Mouse (Mus musculus) intestine, embryonic 15.5 days (tissue): Measurements from ENCODE around the gene Kif23. TPM values are rescaled to one million over a fixed set of nuclear protein-coding genes. Genes with fewer than 3 reads are reported as not detected.

Experiments
- ATAC-seq: fragments of 200-750 bp; cut with Nextera tagmentation; 2 replicates; pipeline ENCODE4 v1.8.0; 2017; ENCODE audit warnings: moderate TSS enrichment, moderate library complexity
- H3K27ac ChIP-seq: fragments of 300-500 bp; sonication (generic); 2 replicates; pipeline ENCODE4 v1.5.1; 2015; ENCODE audit warnings: mild to moderate bottlenecking, inconsistent platforms
- H3K27me3 ChIP-seq: fragments of 300-500 bp; sonication (generic); replicated peaks from 2 replicates; pipeline ENCODE4 v1.6.1; 2015; ENCODE audit warnings: inconsistent platforms
- H3K36me3 ChIP-seq: fragments of 300-500 bp; sonication (generic); 2 replicates; pipeline ENCODE4 v1.6.1; 2015; ENCODE audit warnings: inconsistent platforms
- H3K4me1 ChIP-seq: fragments of 300-500 bp; sonication (generic); replicated peaks from 2 replicates; pipeline ENCODE4 v1.6.1; 2015; ENCODE audit warnings: inconsistent platforms
- H3K4me2 ChIP-seq: fragments of 300-500 bp; sonication (generic); replicated peaks from 2 replicates; pipeline ENCODE4 v1.6.1; 2015; ENCODE audit warnings: mild to moderate bottlenecking, inconsistent platforms
- H3K4me3 ChIP-seq: fragments of 300-500 bp; sonication (generic); replicated peaks from 2 replicates; pipeline ENCODE4 v1.5.1; 2015; ENCODE audit warnings: inconsistent platforms
- H3K9ac ChIP-seq: fragments of 300-500 bp; sonication (generic); 2 replicates; pipeline ENCODE4 v1.6.1; 2015; ENCODE audit warnings: inconsistent platforms
- H3K9me3 ChIP-seq: fragments of 300-500 bp; sonication (generic); 2 replicates; pipeline ENCODE4 v1.6.1; 2016; ENCODE audit warnings: inconsistent platforms
- WGBS: fragments of 180-500 bp; shearing (Covaris S2); methylation state at CpG from one replicate; pipeline ENCODE4 v1.1.7; 2015; 5-methylcytosine and 5-hydroxymethylcytosine counted together
- polyA plus RNA-seq: library from polyadenylated mRNA; unstranded; fragments of >200 nt; fragmentation: Nextera tagmentation; extraction: Ambion mirVana; gene quantifications from 2 replicates; pipeline ENCODE4 v1.2.1, GENCODE M21; 2015

The Kif23 gene
- polyA plus RNA-seq, result 83.2 and 92.6 TPM in 2 replicates

DNA sequence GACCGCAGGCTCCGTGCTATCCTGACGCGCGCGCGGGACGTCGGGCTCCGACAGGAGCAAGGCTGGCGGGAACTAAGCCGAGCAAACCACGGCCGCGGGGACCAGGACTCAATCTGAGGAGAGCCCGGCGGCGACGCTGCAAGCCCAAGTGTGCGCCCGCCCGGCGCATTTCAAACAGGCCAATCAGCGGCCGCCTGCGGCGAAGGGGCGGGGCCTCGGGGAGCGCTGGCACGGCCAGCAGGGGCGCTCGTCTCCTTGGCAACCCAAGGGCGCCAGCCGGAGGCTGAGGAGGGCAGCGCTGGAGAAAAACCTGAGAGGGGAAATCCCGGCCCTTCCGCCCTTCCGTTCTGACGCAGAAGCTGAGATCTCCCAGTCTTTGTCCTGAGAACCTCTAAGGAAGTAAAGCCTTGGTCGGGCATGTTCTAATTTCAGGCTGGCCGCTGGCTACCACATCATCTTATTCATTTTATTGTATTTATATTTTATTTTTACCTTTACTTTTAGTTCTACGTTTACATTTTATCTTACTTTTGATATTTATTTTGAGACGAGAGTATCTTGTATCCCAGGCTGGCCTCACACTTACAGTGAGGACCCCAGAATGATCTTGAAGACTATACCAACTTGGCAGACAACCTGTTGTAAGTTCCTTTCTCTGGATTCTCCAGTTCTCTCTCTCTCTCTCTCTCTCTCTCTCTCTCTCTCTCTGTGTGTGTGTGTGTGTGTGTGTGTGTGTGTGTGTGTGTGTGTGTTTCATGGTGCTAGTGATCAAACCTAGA, at the start of gene Kif23:
TSS of gene Kif23 (minus strand) at position 152 of the 779 bp plus-strand sequence.
- peak within 1 kb of the TSS; percentile 97 for H3K4me2 ChIP-seq
- peaks cover 6% of the 10 kb centered on the region; the same call in 1 of the 2 replicates for H3K36me3 ChIP-seq
- peak within 1 kb of the TSS; percentile 90 for H3K27ac ChIP-seq
- peak; percentile 96 for ATAC-seq
- H3K27me3 ChIP-seq, result no peaks in the 10 kb centered on the region
- peak within 1 kb of the TSS; percentile 74 for H3K9ac ChIP-seq
- H3K4me1 ChIP-seq, result no peaks in the 10 kb centered on the region
- no peaks in the 10 kb centered on the region for H3K9me3 ChIP-seq
- WGBS, result 1% methylated on average over 44 of the region's 44 CpGs
- peak within 1 kb of the TSS; percentile 86 for H3K4me3 ChIP-seq

DNA sequence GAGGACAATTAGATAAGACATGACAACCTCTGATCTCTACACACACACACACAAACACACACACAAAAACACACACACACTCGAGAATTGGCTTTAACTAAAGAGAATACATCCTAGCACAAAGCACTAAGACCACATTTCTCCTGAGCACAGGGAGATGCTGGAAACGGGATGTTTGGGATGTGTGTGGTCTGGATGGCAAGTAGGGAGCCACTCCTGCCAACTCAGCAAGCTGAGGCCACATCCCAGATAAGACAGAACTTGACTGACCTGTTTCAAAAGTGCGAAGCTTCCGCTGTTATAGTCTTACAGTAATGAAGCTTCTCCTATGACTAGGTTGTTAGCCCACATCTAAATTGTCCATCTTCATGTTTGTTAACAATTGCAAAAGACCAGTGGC, 44.6 kb upstream of the Kif23 start:
- 41% methylated on average over 4 of the region's 4 CpGs for WGBS
- ATAC-seq, result no peak
- no peaks in the 10 kb centered on the region for H3K36me3 ChIP-seq
- H3K9me3 ChIP-seq, result no peaks in the 10 kb centered on the region
- H3K27me3 ChIP-seq, result no peaks in the 10 kb centered on the region
- no peak overlapping the region for H3K9ac ChIP-seq
- H3K4me1 ChIP-seq, result peaks cover 2% of the 10 kb centered on the region; the same call in 1 of the 2 replicates
- H3K27ac ChIP-seq, result no peak overlapping the region
- no peak overlapping the region for H3K4me2 ChIP-seq
- no peak overlapping the region for H3K4me3 ChIP-seq

DNA sequence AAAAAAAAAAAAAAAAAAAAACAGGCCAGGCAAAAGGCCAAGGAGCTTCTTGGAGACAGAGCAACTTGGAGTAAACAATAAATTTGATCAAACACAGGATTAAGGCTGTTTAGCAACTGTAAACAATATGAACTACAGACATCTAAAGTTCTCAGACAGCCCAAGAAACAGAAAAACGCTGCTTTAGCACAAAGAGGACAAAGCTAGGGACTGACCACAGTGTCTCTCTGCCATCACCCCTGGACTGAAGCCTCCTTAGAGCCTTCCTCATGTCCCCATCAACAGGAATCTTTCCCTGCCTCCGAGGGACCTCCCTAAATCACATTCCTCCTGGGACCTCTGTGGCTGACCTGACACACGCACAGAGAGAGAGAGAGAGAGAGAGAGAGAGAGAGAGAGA, 44.2 kb upstream of the Kif23 start:
- H3K27me3 ChIP-seq, result no peaks in the 10 kb centered on the region
- no peak overlapping the region for H3K9ac ChIP-seq
- H3K4me2 ChIP-seq, result no peak overlapping the region
- H3K4me1 ChIP-seq, result peaks cover 2% of the 10 kb centered on the region; the same call in 1 of the 2 replicates
- H3K4me3 ChIP-seq, result no peak overlapping the region
- no peak overlapping the region for H3K27ac ChIP-seq
- H3K9me3 ChIP-seq, result no peaks in the 10 kb centered on the region
- H3K36me3 ChIP-seq, result no peaks in the 10 kb centered on the region
- ATAC-seq, result no peak
- 30% methylated on average over 3 of the region's 3 CpGs for WGBS

DNA sequence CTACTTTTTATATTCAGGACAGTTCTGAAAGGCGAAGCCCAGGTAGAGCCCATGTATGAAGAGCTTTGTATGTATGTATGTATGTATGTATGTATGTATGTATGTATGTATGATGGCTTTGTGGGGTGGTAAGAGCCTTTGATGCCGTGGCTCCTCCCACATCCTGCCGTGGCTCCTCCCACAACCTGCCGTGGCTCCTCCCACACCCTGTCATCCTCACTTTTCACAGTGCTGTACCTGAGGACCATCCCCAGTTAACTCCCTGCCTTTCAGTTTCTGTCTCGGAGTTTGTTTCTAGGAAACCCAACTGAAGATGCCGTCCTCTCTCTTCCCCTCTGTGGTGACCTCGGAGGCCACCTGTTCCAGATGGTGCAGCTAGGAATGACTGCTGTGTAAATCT, 39.5 kb upstream of the Kif23 start:
- H3K4me1 ChIP-seq, result peaks cover 2% of the 10 kb centered on the region; the same call in 1 of the 2 replicates
- no peak overlapping the region for H3K4me3 ChIP-seq
- no peak overlapping the region for H3K9ac ChIP-seq
- peak; percentile 27; the same call in 1 of the 2 replicates for ATAC-seq
- no peak overlapping the region for H3K27ac ChIP-seq
- H3K27me3 ChIP-seq, result no peaks in the 10 kb centered on the region
- no peaks in the 10 kb centered on the region for H3K9me3 ChIP-seq
- no peak overlapping the region for H3K4me2 ChIP-seq
- no peaks in the 10 kb centered on the region for H3K36me3 ChIP-seq
- 83% methylated on average over 7 of the region's 7 CpGs for WGBS

DNA sequence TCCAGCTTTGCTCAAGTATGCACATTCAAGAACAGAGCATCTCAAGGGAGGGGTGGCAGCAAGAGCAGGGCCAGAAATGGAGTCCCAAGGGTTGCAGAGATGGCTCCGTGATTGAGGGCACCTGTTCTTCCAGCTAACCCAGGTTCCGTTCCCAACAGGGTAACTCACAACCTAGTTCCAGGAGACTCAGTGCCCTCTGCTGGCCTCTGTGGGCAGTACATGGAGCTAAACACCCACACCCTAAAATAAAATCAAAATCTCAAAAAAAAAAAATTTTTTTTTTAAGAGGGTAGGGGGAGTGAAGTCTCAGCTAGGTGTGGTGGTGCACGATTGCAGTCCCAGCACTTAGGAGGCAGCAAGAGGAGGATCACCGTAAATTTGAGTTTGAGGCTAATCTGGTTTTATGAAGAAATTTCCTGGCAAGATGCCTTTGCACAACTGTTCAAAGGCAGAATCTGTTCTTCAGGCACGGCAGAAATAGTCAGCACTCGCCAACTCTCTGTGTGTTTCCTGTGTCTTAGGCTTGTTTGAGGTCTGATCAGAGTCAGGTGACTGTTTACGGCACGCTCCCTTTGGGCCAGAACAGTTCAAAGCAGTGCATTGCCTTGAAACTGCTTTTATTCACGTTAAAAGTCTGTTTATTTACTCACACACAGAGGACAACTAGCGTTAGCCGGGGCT, 38.7 kb upstream of the Kif23 start:
- no peaks in the 10 kb centered on the region for H3K36me3 ChIP-seq
- WGBS, result 44% methylated on average over 11 of the region's 11 CpGs
- H3K4me3 ChIP-seq, result no peak overlapping the region
- H3K4me2 ChIP-seq, result no peak overlapping the region
- H3K27me3 ChIP-seq, result no peaks in the 10 kb centered on the region
- H3K27ac ChIP-seq, result no peak overlapping the region
- 0 out of 2 replicates have a peak, but pooled peaks have one; percentile 19 for ATAC-seq
- H3K9ac ChIP-seq, result no peak overlapping the region
- H3K9me3 ChIP-seq, result no peaks in the 10 kb centered on the region
- H3K4me1 ChIP-seq, result no peaks in the 10 kb centered on the region

DNA sequence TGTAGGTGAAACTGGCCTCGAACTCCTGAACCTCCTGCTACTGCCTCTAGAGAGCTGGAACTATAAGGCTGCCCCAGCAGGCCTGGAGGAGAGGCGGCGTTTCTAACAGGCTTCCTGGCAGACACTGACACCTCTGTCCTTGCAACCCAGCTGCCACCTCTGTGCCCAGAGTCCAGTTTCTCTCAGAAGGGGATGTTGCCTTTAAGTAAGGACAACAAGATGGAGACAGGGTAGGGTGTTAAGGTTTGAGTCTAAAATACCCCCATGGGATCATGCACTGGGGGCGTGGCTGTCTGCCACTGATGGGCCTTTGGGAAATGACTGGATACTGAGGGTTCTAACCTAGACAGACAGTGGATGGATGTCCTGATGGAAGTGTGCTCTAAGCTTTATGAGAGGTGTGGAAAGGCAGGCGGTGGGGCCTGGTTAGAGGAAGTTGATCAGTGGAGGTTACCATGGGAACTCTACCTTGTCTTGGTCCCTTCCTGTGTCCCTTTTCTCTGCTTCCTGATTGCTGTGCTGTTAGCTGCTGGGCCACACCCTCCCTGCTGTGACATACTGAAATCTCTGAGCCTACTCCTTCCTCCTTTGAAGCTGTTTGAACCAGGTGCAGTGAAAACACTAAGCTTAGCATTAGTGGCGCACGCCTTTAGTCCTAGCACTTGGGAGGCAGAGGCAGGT, 36.5 kb upstream of the Kif23 start:
- no peaks in the 10 kb centered on the region for H3K4me1 ChIP-seq
- H3K9ac ChIP-seq, result no peak overlapping the region
- H3K27ac ChIP-seq, result no peak overlapping the region
- no peaks in the 10 kb centered on the region for H3K9me3 ChIP-seq
- H3K4me3 ChIP-seq, result no peak overlapping the region
- no peaks in the 10 kb centered on the region for H3K36me3 ChIP-seq
- 81% methylated on average over 7 of the region's 7 CpGs for WGBS
- H3K27me3 ChIP-seq, result no peaks in the 10 kb centered on the region
- no peak overlapping the region for H3K4me2 ChIP-seq
- ATAC-seq, result peak; percentile 61

DNA sequence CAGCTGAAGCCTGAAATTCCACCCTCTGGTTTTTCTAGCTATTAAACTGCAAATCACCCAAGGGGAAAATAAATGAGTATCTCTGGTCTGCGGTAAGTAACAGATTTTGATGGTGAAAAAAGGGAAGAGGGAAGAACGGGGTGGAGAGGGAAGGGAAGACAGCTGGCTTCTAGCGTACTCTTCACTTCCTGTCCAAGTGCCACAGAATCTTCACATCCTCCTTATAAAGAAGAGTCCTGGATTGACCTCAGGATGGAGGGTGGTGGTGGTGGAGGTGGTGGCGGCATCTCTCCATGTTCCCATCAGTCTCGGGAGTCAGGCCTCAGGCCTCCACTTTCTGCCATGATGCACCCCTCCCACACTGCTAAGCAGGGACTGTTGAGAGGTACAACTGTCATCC, 35.3 kb upstream of the Kif23 start:
- no peaks in the 10 kb centered on the region for H3K4me1 ChIP-seq

DNA sequence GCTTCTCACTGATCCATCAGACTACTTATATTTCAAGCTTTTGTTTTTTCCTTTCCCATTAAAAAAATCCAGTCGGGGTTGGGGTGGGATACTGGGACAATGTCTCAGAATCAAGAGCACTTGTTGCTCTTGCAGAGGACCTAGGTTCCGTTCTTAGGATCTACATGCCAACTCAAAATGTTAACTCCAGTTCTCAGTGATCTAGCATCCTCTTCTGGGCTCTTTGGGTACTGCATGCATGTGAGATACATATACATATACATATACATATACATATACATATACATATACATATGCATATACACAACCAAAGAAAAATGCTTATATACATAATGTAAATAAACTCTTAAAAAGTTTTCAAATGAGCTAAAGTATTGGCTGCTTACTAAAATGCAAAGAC, 33.4 kb upstream of the Kif23 start:
- Histone ChIP-seq H3K4me1 (no peaks in the 10 kb centered on the region), H3K27me3 (no peaks in the 10 kb centered on the region), H3K36me3 (no peaks in the 10 kb centered on the region), H3K9me3 (no peaks in the 10 kb centered on the region), H3K4me3 (no peak overlapping the region), H3K4me2 (no peak overlapping the region), H3K9ac (no peak overlapping the region), H3K27ac (no peak overlapping the region)
- ATAC-seq, result no peak
- WGBS, result 88% methylated on average over 2 of the region's 2 CpGs

More for the DNA sequence above, 35.3 kb upstream of the Kif23 start:
- ATAC-seq, result no peak
- no peaks in the 10 kb centered on the region for H3K9me3 ChIP-seq
- H3K36me3 ChIP-seq, result no peaks in the 10 kb centered on the region
- no peaks in the 10 kb centered on the region for H3K27me3 ChIP-seq
- WGBS, result 76% methylated on average over 5 of the region's 5 CpGs
- H3K9ac ChIP-seq, result no peak overlapping the region
- H3K4me3 ChIP-seq, result no peak overlapping the region
- H3K27ac ChIP-seq, result no peak overlapping the region
- no peak overlapping the region for H3K4me2 ChIP-seq

DNA sequence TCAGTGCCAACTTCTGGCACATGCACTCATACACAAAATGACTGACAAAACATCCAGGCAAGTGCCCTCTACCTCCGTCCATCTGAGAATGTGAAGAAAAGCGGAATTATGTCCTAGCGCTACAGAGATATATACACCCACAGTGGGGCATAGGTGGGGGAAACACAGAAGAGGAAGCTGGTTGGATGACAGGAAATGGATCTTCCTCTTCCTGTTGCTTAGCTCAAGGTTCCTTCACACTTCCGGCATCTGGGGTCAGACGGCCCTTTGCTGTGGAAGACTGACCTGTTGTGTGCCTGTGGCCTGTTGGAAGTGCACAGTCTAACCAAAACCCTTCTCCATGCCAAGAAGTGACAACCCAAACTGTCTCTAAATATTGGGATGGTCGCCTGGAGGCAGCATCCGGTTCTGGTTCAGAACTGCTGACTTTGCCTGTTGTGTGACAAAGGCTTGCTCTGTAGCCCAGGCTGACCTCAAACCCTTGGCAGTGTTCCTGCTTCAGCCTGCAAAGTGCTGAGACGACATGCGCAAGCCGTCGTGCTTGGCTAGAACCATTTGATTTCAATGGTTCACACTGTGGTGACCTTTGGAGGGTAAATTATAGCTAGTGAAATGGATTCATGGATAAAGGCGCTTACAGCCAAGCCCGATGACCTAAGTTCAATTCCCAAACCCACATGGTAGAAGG, 30.8 kb upstream of the Kif23 start:
- Histone ChIP-seq H3K4me3 (no peak overlapping the region), H3K4me2 (no peak overlapping the region), H3K27ac (no peak overlapping the region), H3K27me3 (no peaks in the 10 kb centered on the region), H3K9ac (no peak overlapping the region), H3K4me1 (no peaks in the 10 kb centered on the region), H3K9me3 (no peaks in the 10 kb centered on the region), H3K36me3 (no peaks in the 10 kb centered on the region)
- WGBS, result 86% methylated on average over 13 of the region's 13 CpGs
- ATAC-seq, result no peak

DNA sequence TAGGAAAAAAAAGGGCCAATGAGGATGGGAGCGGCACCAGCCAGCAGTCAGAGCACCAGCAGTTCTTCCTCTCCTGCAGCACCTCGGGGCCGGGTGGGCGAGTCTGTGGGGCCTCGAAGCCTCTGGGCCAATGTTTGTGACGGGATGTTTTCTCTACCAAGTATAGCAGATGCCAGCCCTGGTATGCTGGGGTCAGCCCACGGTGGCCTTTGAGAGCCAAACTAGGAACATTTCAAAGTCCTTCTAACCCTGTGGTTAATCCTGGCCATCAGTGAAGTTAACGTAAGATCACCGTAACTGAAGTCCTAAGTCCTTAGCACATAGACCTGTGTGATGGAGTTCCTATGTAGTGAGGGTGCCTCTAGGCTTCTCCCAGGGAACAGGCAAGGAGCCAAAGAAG, 25.5 kb upstream of the Kif23 start:
- Histone ChIP-seq H3K36me3 (no peaks in the 10 kb centered on the region), H3K27me3 (no peaks in the 10 kb centered on the region), H3K27ac (no peak overlapping the region), H3K4me2 (no peak overlapping the region), H3K9me3 (no peaks in the 10 kb centered on the region), H3K9ac (no peak overlapping the region), H3K4me3 (no peak overlapping the region), H3K4me1 (no peaks in the 10 kb centered on the region)
- no peak for ATAC-seq
- 52% methylated on average over 9 of the region's 9 CpGs for WGBS

DNA sequence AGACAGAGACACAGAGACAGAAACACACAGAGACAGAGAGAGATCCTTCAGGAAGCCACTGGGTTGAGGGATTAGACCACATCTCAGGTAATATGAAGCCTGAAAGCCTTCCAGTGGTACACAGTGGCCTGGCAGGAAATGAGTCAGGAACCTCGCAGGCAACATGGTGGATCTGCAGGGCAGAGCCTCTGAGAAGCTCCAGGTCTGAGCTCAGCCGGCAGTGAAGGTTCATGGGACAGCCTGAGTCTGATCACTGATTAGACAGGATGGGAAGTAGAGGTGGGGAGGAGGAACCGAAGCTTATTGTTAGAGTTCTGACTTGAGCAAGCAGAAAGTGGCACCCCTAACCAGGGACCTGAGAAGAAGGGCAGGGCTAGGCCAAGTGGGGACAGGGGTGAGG, 24.5 kb upstream of the Kif23 start:
- H3K36me3 ChIP-seq, result no peaks in the 10 kb centered on the region
- no peaks in the 10 kb centered on the region for H3K27me3 ChIP-seq
- H3K27ac ChIP-seq, result no peak overlapping the region
- no peak for ATAC-seq
- WGBS, result 57% methylated on average over 3 of the region's 3 CpGs
- no peaks in the 10 kb centered on the region for H3K4me1 ChIP-seq
- H3K4me2 ChIP-seq, result no peak overlapping the region
- no peak overlapping the region for H3K4me3 ChIP-seq
- no peaks in the 10 kb centered on the region for H3K9me3 ChIP-seq
- H3K9ac ChIP-seq, result no peak overlapping the region

DNA sequence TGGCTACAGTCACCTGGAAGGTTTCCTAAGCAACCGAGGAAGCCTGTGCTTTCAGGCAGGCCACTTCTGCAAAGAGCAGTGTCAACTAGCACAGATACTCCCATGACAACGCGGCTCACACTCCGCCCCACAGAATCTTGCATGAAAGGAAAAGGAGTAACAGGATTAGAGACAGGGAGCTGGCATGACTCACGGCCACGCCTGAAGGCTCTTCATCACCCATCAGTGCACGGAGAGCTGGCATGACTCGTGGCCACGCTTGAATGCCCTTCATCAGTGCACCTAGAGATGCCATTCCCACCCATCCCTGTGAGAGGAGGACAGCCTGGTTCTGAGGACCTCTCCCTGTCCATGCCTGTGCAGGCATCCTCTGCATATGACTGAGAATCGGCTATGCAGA, 20.8 kb upstream of the Kif23 start:
- Histone ChIP-seq H3K4me1 (no peaks in the 10 kb centered on the region), H3K9ac (no peak overlapping the region), H3K27ac (no peak overlapping the region), H3K27me3 (no peaks in the 10 kb centered on the region), H3K4me3 (no peak overlapping the region), H3K9me3 (no peaks in the 10 kb centered on the region), H3K4me2 (no peak overlapping the region), H3K36me3 (no peaks in the 10 kb centered on the region)
- no peak for ATAC-seq
- 78% methylated on average over 10 of the region's 10 CpGs for WGBS
